Mouse (Mus musculus): ENCODE measurements around the gene Ndufb4. TPM values are rescaled to one million over a fixed set of nuclear protein-coding genes. Genes with fewer than 3 reads are reported as not detected.

Ndufb4 gene
- polyA plus RNA-seq, 1 experiment from 2014 or later, result 78.5 TPM

DNA sequence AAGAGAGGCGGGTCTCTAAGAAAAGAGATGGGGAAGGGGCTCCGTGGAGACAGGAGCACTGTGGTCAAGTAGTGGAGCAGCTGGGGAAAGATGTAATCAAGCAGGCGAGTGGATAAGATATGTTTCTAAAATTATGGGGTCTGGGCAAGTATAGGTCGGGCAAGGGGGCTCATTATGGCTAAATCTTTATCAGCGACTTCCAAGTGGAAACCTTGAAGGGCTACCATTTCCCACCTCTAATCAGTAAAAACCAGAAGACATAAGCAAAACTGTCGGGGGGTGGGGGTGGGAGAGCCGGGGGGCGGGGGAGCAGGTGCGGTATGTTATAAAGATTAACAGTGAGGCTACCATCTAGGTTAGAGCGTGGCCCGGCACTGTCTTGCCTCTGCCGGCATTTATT lies 32.6 kb upstream of the Ndufb4 start:
- no peak for ATAC-seq (ENCODE audit: low FRiP score, low read depth)
- no peak overlapping the region for H3K27ac ChIP-seq
- H3K4me1 ChIP-seq, result peaks cover 32% of the 10 kb centered on the region
- no peaks in the 10 kb centered on the region for H3K36me3 ChIP-seq
- 75% methylated on average over 12 of the region's 12 CpGs for WGBS
- H3K4me2 ChIP-seq (replicated peaks), result no peak overlapping the region
- no peak overlapping the region for H3K9ac ChIP-seq
- no peaks in the 10 kb centered on the region for H3K27me3 ChIP-seq (replicated peaks)
- H3K4me3 ChIP-seq, result no peak overlapping the region
- no peaks in the 10 kb centered on the region for H3K9me3 ChIP-seq

DNA sequence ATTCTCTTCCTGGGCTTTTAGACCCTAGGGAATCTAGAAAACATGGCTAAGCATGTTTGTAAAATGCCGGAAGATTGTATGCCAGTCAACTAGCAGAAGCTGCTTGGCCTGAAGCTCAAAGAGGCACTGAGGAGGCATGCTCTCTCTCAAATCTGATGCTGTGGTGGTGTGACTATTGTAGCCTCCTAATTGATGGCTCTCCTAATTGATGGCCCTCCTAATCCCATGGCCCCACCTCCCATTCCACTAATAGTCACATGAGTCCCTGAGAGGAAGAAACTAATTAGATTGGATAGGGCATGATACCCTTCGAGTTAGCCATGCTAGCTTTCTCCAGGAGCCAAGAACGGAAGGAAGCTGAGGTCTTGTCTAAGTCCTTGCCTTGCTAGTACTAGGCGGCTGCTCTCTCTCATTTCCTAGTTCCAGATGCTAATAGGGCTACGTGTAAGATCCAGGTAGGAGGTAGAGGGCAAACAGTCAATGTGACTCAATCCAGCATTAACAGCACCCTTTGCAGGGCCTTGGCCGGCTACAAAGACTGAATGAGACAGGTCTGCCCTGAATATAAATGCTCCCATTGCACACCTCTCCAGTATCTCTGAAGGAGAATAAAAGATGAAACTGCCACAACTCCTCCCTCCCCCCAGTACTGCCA lies 31.8 kb upstream of the Ndufb4 start:
- Histone ChIP-seq H3K4me1 (peaks cover 32% of the 10 kb centered on the region), H3K9ac (no peak overlapping the region), H3K4me3 (no peak overlapping the region), H3K9me3 (no peaks in the 10 kb centered on the region), H3K36me3 (no peaks in the 10 kb centered on the region), H3K27me3 (replicated peaks) (no peaks in the 10 kb centered on the region), H3K27ac (no peak overlapping the region), H3K4me2 (replicated peaks) (no peak overlapping the region)
- ATAC-seq (ENCODE audit: low FRiP score, low read depth), result no peak
- WGBS, result 68% methylated on average over 6 of the region's 6 CpGs

DNA sequence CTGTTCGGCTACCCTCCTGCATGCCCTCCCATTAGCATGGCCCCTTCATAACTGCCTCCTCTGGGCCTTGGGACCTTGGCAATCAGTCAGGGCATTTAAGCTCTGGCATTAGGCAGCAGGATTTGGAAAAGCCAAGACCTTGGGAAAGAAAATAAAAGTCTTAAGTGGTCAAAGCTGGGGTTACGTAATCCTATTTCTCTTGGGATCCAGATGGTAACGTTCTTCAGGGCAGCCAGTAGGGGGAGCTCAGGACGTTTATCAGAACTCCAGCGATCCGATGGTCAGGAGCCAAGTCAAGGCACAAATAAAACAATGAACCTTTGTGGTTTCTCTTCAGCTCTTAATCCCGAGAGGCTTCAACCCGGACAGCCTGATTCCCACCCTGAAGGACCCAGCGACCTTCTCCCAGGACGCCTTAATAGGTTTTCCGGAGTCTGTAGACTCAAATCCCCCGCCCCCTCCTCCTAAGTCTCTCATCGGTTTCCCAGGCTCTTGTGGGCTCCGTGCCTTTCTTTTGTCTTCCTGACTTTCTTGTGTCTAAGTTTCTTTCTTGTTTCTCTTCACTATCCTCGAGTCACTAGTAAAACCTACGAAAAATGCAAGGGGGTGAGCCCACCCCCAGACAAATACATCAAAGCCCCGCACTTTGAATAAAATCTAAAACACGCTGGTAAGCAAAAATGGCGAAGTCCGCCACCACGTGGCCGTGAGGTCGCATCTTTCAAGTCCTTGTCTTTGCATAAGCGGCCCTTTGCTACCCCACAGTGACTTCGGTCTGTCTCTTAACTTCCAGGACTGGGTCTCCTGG lies 30.6 kb upstream of the Ndufb4 start:
- ATAC-seq (ENCODE audit: low FRiP score, low read depth), result peak; percentile 51
- Histone ChIP-seq H3K9me3 (no peaks in the 10 kb centered on the region), H3K36me3 (no peaks in the 10 kb centered on the region), H3K9ac (peak overlapping the region; percentile 67), H3K4me2 (replicated peaks) (peak overlapping the region; percentile 61), H3K4me1 (peaks cover 32% of the 10 kb centered on the region), H3K27ac (peak overlapping the region; percentile 55; the same call in 1 of the 2 replicates), H3K27me3 (replicated peaks) (no peaks in the 10 kb centered on the region), H3K4me3 (peak overlapping the region; percentile 33)
- 2% methylated on average over 25 of the region's 25 CpGs for WGBS

DNA sequence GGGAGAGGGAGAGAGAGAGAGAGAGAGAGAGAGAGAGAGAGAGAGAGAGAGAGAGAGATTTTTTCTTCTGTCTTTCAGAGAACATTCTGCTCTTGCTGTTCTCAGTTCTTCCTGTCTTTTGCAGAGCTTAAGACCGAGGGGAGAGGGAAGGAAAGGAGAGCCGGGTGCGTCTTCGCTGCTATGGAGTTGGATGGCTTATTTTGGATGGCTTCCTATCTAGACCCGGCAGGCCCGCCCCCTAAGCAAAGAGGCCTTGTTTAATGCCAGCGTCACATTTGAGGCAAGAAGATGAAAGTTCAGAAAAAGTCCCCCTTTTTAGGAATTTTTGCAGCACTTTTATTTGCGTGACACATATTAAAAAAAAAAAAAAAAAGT lies 30.0 kb upstream of the Ndufb4 start:
- no peak overlapping the region for H3K4me3 ChIP-seq
- H3K9ac ChIP-seq, result peak overlapping the region; percentile 52
- H3K9me3 ChIP-seq, result no peaks in the 10 kb centered on the region
- H3K4me1 ChIP-seq, result peaks cover 32% of the 10 kb centered on the region
- peak overlapping the region; percentile 61 for H3K4me2 ChIP-seq (replicated peaks)
- 18% methylated on average over 8 of the region's 8 CpGs for WGBS
- no peaks in the 10 kb centered on the region for H3K27me3 ChIP-seq (replicated peaks)
- H3K36me3 ChIP-seq, result no peaks in the 10 kb centered on the region
- 0 out of 2 replicates have a peak overlapping the region, but pooled peaks have one; percentile 59 for H3K27ac ChIP-seq
- ATAC-seq (ENCODE audit: low FRiP score, low read depth), result no peak

DNA sequence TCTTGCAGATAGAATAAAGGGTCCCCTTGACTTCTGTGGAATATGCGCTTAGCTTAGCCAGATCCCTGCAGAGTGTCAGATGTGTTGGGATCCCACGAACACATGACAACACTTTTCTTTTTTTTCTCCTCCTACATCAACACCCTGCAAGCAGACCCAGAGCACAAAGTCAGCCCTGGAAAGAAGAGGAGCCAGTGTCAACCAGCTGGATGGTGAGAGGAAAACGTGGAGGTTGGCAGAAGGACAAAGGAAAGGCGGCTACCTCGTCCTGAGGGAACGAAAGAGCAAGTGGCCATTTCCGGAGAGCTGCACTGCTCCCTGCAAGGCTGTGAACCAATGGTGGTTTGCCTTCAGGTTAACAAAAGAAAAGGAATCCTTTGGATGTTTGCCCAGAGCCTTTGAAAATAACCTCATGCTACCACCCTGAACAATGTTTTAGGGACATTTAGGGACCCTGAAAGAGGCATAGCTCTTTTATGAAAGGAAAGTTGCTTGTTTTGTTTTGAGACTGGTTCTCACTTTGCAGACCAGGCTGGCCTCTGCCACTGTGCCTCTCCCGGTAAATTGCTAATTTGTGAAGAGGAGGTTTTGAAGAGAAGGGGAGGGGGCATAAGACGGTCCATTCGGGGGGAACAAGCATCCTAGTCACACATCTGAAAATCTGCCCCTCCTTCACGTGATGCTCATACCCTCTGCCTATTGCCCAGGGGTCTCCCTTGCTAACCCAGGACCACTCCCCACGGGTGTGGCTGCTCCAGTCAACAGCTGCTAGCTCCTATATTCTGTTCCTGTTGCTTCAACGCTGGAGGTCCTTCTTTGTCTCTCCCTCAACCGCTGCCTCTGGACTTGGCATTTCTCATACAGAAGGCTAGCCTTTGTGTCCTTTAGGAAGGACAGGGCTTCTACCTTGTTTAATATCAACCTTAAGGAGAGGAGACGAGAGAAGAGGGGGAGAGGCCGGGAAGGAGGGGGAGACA lies 29.2 kb upstream of the Ndufb4 start:
- peak; percentile 43 for ATAC-seq (ENCODE audit: low FRiP score, low read depth)
- Histone ChIP-seq H3K4me3 (no peak overlapping the region; the same call in 1 of the 2 replicates), H3K27ac (peak overlapping the region; percentile 59; the same call in 1 of the 2 replicates), H3K4me1 (peaks cover 32% of the 10 kb centered on the region), H3K27me3 (replicated peaks) (no peaks in the 10 kb centered on the region), H3K9ac (peak overlapping the region; percentile 52), H3K36me3 (no peaks in the 10 kb centered on the region), H3K4me2 (replicated peaks) (peak overlapping the region; percentile 61), H3K9me3 (no peaks in the 10 kb centered on the region)
- 10% methylated on average over 16 of the region's 16 CpGs for WGBS

DNA sequence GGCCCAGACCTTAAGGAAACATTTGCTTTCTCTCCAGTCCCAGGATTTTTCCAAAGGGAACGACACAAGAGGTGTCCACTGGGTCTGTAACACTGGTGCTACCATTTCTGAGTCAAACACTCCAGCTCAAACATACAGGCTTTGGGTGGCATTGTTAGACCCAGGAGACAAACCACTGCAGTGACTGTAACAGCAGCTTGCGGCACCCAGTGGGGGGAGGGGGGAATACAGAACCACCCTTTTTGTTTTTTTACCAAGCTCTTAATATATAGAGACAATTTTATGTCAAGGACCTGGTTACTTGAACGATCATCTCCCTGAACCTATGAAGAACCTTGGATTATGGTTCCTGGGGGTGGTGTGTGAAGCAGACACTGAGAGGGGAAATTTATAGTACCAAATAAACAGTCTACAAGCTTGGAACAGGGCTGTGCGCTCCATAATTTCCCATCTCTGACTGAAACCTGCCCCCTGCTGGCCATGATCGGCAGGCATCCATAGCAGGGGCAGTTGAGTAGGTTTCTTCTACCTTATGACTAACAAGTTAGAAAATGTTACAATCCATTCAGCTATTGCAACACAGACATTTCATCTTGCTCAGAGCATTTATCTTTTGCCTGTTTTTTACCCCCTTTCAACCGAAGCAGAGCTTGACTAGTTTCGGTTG lies 28.2 kb upstream of the Ndufb4 start:
- Histone ChIP-seq H3K4me1 (peaks cover 32% of the 10 kb centered on the region), H3K9ac (no peak overlapping the region), H3K4me3 (no peak overlapping the region; the same call in 1 of the 2 replicates), H3K27me3 (replicated peaks) (no peaks in the 10 kb centered on the region), H3K36me3 (no peaks in the 10 kb centered on the region), H3K9me3 (no peaks in the 10 kb centered on the region), H3K27ac (peak overlapping the region; percentile 64; the same call in 1 of the 2 replicates), H3K4me2 (replicated peaks) (no peak overlapping the region)
- WGBS, result 41% methylated on average over 7 of the region's 7 CpGs
- peak; percentile 55 for ATAC-seq (ENCODE audit: low FRiP score, low read depth)

DNA sequence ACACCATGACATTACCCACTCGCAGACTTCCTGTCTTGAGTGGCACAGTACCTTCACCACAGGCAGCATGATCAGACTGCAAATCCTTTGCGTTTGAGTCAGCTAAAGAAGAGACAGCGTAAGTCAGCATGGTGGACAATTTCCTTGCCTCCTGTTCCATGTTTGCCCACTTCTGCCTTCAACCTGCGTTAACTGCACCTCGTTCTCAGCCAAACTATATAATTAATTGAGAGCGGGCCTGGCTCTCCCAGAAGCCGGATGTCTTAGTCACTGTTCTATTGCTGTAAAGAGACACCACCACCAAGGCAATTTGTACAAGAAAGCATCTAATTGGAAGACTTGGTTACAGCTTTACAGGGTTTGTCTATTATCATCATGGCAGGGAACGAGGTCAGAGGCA lies 26.6 kb upstream of the Ndufb4 start:
- Histone ChIP-seq H3K36me3 (no peaks in the 10 kb centered on the region), H3K27me3 (replicated peaks) (no peaks in the 10 kb centered on the region), H3K4me3 (no peak overlapping the region), H3K4me2 (replicated peaks) (no peak overlapping the region), H3K4me1 (peaks cover 33% of the 10 kb centered on the region), H3K9me3 (no peaks in the 10 kb centered on the region), H3K27ac (no peak overlapping the region), H3K9ac (no peak overlapping the region)
- ATAC-seq (ENCODE audit: low FRiP score, low read depth), result no peak
- 76% methylated on average over 8 of the region's 8 CpGs for WGBS

DNA sequence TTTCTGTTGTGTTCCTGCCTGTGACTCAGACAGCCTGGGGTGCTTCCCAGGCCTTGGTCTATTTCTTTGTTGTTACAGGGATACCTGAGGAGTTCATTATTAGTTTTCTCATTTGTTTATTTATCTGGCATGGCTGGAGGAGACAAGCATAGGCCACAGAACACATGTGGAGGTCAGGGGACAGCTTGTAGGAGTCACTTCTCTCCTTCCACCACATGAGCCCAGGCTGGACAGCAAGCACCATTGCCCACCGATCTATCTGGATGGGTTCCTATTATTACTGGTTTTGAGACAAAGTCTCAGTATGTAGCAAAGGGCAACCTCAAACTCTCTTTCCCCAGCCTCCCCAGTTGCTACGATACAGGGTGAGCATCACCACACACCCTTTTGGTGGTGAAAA lies 26.0 kb upstream of the Ndufb4 start:
- H3K36me3 ChIP-seq, result no peaks in the 10 kb centered on the region
- no peak overlapping the region for H3K27ac ChIP-seq
- no peaks in the 10 kb centered on the region for H3K9me3 ChIP-seq
- peaks cover 28% of the 10 kb centered on the region for H3K4me1 ChIP-seq
- H3K9ac ChIP-seq, result no peak overlapping the region
- ATAC-seq (ENCODE audit: low FRiP score, low read depth), result no peak
- WGBS, result 80% methylated on average over 2 of the region's 2 CpGs
- H3K27me3 ChIP-seq (replicated peaks), result no peaks in the 10 kb centered on the region
- no peak overlapping the region for H3K4me3 ChIP-seq
- no peak overlapping the region for H3K4me2 ChIP-seq (replicated peaks)

DNA sequence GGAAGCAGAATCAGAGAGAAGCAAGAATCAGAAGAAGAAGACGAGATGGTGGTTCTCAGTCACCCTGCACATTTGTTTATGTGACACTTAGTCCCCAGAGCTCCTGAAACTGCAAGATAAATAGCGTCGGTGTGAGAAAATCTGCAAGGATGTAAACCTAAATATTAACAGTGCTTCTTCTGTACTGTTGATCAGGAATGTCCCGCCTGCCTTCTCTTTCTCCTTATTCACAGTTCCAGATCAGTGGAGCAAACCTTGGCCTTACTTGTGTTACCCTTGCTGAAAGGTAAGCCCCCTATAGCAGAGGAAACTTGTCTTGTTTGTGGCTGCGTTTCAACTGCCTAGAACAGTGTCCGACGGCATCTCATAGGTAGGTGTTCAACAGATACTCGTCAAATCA lies 23.3 kb upstream of the Ndufb4 start:
- ATAC-seq (ENCODE audit: low FRiP score, low read depth), result no peak
- Histone ChIP-seq H3K9me3 (no peaks in the 10 kb centered on the region), H3K9ac (no peak overlapping the region), H3K4me3 (no peak overlapping the region), H3K4me1 (peaks cover 14% of the 10 kb centered on the region; the same call in 1 of the 2 replicates), H3K27me3 (replicated peaks) (no peaks in the 10 kb centered on the region), H3K4me2 (replicated peaks) (no peak overlapping the region), H3K36me3 (no peaks in the 10 kb centered on the region), H3K27ac (no peak overlapping the region)
- 85% methylated on average over 8 of the region's 8 CpGs for whole genome bisulfite sequencing

DNA sequence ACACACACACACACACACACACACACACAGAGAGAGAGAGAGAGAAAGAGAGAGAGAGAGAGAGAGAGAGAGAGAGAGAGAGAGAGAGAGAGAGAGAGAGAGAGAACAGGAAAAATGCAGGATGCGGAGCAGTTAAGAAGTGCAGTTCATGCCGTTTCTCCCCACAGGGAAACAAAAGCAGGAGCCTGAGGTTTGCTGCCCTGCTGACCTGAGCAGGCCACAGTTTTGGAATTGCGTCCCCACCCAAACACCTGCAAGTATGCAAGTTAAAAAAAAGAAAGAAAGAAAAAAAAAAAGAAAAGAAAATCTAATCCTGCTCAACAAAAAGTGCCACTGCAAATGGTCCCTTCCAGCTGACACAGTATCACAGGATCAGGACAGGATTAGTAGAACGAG lies 22.4 kb upstream of the Ndufb4 start:
- no peaks in the 10 kb centered on the region for H3K27me3 ChIP-seq (replicated peaks)
- H3K4me1 ChIP-seq, result peaks cover 14% of the 10 kb centered on the region; the same call in 1 of the 2 replicates
- H3K9me3 ChIP-seq, result no peaks in the 10 kb centered on the region
- H3K9ac ChIP-seq, result 0 out of 2 replicates have a peak overlapping the region, but pooled peaks have one; percentile 13
- WGBS, result 38% methylated on average over 4 of the region's 4 CpGs
- ATAC-seq (ENCODE audit: low FRiP score, low read depth), result no peak
- H3K4me2 ChIP-seq (replicated peaks), result peak overlapping the region; percentile 39
- no peaks in the 10 kb centered on the region for H3K36me3 ChIP-seq
- no peak overlapping the region for H3K4me3 ChIP-seq
- H3K27ac ChIP-seq, result no peak overlapping the region

DNA sequence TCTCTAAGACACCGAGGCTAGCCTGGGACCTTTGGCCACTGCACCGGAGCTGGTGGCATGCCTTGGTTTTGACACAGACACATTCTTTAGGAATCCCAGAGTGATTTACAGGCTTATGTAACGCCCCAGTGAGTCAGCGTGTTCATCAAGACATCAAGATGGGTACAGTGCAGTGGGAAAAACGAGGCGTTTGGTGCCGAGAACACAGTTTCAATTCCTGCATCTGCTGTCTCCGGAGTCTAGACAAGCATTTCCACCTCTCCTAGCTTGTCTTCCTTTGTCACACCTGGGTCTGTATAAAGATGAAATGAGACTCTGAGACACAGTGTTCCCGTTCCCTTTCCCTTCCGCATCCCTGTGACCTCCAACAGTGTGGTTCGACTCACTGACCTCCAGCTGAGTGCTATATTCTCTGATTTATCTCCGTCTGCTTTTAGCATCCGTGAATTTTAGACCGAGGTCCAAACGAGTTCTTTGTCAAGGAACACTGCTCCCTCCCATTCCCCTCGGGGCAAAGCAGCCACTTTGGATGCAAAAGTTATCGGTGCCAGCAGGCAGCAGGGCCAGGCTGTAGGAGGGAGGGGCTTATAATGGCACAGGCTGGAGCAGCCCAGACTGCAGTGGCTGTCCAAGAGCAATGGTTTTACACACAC lies 21.9 kb upstream of the Ndufb4 start:
- ATAC-seq (ENCODE audit: low FRiP score, low read depth), result peak; percentile 92
- 37% methylated on average over 17 of the region's 17 CpGs for WGBS
- Histone ChIP-seq H3K4me2 (replicated peaks) (peak overlapping the region; percentile 39), H3K4me3 (no peak overlapping the region), H3K27ac (no peak overlapping the region), H3K4me1 (peaks cover 14% of the 10 kb centered on the region; the same call in 1 of the 2 replicates), H3K27me3 (replicated peaks) (no peaks in the 10 kb centered on the region), H3K9ac (0 out of 2 replicates have a peak overlapping the region, but pooled peaks have one; percentile 13), H3K9me3 (no peaks in the 10 kb centered on the region), H3K36me3 (no peaks in the 10 kb centered on the region)

Data from neural tube, embryonic 12.5 days (tissue).